Mouse (Mus musculus) layer of hippocampus, adult 18-20 months (tissue): ENCODE results near the gene Szrd1. TPM values are rescaled to one million over a fixed set of nuclear protein-coding genes. Genes with fewer than 3 reads are reported as not detected.

Experiments
- DNase-seq, 2 experiments: peaks; one replicate each; pipeline ENCODE4 v3.0.0; 2022; ENCODE audit warnings: low spot score in 2 of 2
- long read RNA-seq: library from polyadenylated mRNA; stranded (forward); transcript quantifications from one replicate; pipeline ENCODE4 v2.0.0, GENCODE M21; 2021
- total RNA-seq, 2 experiments: library from RNA; stranded (reverse); gene quantifications; 2 replicates each; pipeline ENCODE4 v1.2.3; 2021

Gene Szrd1
- 10 to 100 TPM; 58.5 to 61.0 TPM for total RNA-seq
- long read RNA-seq, partial matches to known transcripts: 0 of 10 reads
- long read RNA-seq, other reads (novel, unspliced or antisense): 3 of 10 reads

DNA sequence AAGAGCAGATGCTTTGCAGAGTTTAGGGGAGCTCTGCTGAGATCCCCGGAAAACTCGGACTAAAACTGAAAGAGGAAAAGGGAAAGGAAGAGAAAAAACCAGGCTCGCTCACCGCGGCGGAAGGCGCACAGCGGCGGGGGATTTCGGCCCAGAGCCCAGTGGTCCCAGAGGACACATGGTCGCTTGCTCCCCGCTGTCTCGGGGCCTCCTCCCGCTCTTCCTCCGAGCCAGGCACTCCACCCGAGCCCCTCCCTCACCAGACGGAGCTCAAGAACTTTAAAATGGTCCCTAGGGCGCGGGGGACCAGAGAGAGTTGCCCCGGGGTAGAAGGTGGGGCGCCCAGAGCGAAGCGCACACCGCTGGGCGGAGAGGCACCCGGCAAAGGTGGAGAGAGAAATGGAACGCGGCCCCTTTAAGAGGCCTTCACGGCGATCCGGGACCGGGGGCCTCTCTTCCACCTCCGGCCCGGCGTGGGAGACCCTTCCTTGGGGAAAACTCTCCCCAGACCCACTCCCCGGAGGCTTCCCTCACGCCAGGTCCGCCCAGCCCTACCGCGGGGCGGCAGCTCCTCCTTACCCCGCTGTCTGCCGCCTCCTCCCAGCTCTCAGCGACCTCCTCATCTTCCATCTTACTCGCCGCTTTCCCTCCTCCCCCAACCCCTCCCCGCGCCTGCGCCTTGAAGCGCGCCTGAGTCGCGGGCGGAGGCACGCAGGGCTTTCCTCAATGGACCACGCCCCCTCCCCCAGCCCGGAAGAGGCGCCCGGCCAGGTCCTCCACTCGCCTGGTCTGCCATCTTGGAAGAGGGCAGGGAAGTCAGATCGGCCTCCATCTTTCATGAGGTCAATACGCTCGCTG lies at the start of gene Szrd1:
Gene Szrd1 (minus strand): TSS at position 660 of the 855 bp plus-strand sequence.
- peak; percentile 99 for DNase-seq

DNA sequence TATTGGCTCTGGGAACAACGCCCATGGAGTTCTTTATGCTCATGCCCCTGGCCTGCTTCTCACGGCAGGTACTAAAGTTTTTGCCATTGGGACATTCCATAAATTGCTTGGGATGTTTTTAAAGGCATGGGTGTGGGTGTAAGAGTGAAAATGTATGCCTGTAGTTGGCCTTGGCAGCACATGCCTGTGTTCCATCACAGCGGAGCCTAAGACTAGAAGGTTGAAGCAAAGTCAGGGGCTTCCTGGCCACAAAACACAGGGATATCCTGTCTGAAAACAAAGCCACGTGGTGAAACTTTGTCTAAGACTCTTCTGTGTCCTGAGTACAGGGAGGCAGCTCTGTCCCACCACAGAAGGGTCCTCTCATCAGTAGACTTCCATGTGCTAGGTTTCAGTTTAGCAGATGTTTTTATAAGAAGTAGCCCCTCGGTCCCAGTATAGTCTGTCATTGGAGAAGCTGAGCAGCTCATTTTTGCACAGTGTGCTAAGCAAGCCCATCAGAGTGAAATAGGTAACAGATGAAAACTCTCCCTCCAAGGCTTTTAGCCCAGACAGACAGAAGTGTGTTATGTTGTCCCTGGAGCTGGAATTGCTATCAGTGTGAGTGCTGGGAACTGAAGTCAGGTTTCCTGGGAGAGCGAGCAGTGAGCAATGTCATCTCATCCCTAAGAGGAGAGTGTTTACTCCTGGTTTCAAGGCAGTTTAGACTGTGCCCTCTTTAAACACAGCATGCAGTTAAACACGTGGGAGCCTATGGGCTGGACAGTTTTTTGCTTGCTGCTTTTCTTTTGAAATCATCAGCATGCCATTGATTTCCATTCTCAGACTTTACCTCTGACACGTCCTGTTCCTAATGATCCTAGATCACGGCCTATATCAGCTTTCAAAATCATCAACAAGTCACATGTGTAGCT lies 47.6 kb upstream of the Szrd1 start:
- DNase-seq: no peak

DNA sequence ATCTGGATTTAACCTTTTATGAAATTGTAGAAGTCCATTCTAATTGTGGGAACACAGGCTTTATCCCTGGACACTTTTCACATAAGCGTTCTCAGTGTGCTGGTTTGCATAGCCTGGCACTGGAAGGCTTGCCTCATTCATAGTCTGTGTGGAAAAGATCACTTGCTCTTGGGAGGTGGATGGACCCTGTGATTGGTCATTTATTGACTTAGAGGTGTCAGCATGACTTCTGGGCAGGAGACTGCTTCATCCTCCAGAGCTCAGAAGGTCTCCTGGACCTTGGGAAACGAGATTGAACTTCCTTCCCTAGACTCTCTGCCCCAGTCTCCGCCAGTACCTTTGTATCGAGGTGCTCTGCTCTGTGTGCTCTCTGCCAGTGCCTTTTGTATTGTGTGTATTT lies 44.9 kb upstream of the Szrd1 start:
- DNase-seq: no peak

DNA sequence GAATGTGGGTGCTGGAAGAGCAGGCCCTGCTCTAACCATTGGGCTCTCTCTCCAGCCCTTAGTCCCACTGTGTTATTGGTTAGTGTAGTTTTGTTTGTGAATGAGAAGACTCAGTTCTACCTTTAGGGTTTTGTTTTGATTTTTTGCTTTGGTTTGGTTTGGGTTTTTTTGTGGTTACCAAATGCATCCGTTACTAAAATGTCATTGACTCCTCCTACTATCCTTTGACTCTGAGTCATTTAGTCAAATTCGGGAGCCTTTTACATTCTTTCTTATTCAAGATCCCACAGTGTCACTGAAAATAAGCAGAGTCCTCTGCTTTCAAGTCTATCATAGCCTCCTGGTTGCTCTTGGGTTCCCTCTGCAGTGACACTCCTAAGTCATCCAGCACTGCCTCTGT lies 44.4 kb upstream of the Szrd1 start:
- no peak for DNase-seq

DNA sequence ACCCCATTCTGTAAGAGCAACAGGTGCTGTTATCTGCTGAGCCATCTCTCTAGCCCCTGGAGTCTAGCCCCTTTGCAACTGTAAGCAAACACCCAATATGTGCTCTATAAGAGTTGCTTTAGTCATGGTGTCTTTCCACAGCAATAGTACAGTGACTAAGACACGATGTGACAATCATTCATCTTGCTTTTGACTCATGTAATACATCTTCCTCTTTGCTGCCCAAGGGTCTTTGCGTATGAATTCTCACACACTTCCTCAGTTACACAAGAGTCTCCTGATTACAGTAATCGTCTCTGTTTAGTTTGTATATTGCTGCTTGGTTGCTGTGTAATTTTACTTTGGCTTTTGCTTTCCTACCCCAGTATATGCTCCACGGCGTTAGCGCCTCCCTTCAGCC lies 42.4 kb upstream of the Szrd1 start:
- DNase-seq: no peak

DNA sequence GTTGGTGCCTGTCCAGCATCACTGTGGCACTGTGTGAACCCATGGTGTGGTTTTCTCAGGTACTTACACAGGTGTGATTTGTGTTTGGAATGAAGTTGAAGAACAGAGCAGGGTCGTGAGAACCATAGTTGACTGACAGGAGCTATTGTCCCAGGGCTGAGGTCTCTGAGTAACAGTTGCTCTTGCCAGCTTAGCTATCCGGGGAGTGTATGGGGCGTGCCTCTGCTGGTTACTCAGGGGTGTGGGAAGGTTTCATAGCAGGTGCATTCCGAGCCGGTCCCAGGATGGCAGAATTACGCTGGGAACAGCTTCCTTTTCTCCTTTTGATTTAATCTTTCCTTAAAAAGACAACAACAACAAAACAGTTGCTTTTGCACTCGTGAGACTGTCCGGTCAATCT lies 41.3 kb upstream of the Szrd1 start:
- DNase-seq: no peak

DNA sequence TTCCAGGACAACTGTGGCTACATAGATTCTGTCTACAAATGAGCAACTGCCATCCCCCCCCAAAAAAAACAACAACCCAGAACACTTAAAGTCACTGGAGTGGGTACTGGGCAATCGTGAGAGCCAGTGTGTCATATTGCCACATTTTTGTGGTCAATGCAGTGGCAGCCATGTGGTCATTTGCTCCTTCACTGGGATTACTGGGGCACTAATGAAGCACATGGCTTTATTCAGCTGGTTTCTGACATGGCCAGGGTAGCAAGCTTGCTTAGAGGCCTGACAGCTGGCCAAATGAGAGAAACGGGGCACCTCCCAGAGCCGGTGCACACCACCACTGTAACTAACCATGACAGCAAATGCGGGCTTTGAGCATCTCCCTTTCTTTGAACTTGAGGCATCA lies 38.9 kb upstream of the Szrd1 start:
- no peak for DNase-seq

DNA sequence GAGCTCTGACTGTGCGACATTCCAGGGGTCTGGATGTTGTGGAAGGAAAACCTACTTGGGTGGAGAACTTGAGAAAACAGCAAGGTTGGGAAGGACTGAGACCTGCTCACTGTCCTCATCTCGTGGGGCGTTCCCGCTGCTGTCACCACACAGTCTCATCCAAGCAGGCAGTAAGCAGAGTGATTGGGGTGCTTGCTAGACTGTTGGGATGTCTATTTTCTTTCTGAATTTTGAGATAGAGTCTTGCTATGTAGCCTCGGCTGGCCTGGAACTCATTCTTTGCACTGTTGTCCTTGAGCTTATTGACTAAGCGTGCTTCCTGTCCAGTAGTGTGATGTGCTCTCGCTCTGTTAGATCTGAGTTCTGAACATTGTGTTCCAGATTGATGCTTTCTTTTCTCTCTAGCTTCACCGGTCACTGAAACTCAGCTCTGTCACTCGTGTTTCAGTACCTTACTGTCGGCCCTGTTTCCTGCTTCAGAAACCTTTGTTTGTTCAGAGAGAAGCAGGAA lies 36.8 kb upstream of the Szrd1 start:
- no peak for DNase-seq

DNA sequence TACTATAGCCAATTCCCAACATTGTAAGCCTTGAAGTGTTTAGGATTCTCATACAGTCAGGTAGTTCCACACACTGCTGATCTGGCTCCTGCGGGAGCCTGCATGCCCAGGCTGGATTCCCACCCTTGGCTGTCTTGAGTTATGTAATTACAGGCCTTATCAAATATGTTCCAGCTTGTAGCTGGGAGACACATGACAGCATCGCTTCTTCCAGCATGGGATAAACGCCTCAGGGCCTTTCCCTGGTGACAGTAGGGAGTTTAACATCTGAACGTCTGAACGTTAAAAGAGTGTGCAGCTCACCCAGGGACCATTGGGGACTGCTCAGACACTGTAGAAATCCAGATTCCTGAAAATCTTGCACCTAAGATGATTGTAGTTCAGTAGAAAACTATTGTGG lies 36.2 kb upstream of the Szrd1 start:
- peak in 1 of 2 experiments; percentile 18 for DNase-seq

DNA sequence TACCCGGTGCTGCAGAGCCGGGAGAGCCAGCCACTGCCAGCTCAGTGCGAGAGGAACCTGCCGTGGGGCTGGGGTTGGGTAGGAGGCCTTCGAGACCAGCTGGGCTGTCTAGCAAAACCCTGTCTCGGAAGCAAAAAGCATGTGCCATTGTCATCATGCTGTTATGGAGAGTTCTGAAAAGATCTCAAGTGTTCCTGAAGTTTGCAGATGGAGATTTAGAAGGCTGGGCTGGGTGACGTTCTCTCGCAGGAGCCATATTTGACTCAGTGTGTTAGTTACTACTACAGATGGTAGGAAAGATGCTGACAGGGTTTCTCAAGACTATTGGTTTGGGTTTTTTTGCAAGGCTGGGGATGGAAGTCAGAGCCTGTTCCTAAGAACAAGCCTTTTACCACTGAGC lies 32.5 kb upstream of the Szrd1 start:
- peak; percentile 15 to 53 for DNase-seq

DNA sequence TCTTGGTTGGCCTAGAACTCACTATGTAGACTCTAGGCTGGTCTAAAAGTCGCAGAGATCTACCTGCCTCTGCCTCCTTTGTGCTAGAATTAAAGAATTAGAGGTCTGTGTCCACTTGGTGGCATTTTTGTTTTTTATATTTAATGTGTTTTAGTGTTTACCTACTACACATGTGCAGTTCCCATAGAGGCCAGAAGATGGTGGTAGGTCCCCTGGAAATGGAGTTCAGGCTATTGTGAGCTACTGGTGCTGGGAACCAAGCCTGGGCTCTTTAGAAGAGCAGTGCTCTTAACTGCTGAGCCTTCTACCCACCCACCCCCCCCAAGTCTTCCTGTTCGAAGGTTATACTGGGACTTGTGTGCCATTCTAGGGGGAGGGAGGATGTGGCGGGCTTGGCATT lies 27.6 kb upstream of the Szrd1 start:
- DNase-seq: no peak

DNA sequence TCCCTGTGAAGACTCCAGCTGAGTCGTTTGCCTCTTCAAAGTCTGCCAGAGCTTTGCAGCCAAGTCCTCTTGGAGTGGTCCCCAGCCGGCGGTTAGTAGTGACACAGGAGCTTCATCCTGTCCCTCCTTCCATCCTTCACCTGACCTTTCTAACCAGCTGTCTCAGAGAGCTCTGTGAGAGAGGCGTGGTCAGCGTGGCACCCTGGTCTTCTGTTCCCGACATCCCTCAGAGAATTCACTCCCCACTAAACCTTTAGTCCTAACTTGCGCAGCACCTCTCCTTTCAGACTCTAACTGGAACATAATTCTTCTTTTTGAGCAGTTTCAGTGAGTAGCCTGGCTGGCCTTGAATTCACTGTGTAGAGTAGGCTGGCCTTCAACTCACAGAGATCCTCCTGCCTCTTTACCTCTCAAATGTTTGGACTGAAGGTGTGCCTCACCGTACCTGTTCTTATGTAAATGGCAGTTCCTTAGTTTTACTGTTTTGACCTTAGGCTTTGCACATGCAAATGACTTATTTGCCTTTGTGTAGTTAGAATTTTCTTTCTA lies 26.2 kb upstream of the Szrd1 start:
- no peak for DNase-seq

DNA sequence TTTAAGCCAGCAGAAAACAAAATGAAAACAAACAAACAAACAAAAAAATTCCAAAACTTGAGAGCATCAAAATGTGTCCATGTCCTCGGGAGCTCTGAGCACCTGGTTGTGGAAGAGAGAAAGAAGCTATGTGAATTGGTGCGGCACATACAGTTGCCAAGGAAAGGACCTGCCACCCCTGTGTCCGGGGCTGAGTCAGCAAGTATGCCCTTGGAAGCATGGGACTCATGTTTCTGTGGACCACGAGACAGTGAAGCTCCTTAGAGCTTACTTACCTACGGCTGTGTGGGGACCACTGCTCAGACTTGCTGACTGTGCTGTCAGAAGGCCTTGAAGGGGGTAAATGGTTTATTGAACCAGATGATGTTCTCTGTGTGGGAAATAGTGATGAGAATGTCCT lies 24.2 kb upstream of the Szrd1 start:
- no peak for DNase-seq

DNA sequence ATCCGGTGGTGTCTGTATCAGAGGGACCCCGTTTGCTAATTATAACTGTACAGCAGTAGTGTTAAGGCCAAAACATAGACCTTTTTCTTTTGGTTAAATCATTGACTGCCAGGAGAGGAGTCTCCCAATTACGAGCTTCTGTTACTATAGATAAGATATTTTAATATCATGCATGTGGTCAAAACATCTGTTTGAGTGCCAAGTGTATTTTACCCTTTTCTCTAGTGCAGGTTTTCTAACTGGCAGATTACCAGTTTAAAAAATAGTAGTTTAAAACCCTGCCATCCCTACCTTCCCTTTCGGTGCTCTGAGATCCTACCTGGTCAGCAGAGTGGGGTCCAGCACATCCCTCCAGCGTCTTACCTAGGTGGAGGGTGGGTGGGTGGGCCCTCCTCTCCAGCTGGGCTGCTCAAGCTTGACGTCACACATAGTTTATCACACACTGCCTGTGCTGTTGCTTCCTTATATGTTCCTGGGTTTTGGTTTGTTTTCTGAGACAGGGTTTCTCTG lies 22.2 kb upstream of the Szrd1 start:
- no peak for DNase-seq

DNA sequence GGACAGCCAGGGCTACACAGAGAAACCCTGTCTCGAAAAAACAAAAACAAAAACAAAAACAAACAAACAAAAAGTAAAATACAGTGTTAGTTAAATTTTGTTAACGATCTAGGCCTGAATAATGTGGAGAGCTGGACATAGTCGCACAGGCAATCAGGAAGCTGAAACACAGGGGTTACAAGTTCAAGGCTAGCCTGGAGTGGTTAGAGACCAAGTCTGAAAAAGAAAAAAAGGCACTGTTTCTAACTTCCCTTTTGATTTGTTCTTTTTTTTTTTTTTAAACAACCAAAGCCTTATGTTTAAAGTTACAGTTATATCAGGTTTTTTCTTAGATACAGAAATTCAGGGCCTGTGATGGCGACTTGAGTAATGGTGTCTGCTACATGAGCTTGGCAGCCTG lies 20.6 kb upstream of the Szrd1 start:
- DNase-seq: no peak

DNA sequence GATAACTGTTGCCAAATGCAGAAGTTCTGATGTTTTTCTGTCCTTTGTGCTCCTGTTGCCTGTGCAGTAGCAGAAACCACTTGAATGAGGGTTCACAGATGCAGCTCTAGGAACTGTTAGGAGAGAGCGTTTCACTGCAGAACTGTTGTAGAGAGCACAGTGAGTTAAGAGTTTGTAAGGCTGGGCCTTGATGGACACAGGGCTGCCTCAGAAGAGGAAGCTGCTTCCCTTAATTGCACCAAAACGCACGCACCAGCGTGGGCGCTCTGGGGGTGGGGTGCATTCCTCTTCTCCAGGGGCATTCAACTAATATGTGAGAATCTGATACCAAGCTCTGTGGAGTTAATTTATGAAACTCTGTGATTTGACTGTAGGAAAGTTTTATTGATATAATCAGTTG lies 20.1 kb upstream of the Szrd1 start:
- DNase-seq: no peak

DNA sequence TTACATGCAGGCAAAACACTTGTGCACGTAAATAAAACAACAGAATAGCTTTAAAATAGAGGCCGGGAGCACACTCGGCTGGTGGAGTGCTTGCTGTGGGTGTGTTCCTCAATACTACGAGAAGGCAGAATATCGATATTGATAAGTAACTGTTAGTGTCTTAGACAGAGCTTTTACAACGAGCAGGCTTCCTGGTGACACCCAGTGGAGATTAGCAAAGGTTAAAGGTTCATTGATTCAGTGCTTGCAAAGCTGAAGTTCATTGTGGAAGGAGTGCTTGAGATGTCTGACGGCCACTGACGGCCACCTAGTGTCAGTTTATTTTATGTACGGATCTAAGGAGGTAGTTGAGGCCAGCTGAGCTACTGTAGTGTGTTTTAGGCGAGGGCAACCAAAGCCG lies 19.5 kb upstream of the Szrd1 start:
- DNase-seq: no peak

DNA sequence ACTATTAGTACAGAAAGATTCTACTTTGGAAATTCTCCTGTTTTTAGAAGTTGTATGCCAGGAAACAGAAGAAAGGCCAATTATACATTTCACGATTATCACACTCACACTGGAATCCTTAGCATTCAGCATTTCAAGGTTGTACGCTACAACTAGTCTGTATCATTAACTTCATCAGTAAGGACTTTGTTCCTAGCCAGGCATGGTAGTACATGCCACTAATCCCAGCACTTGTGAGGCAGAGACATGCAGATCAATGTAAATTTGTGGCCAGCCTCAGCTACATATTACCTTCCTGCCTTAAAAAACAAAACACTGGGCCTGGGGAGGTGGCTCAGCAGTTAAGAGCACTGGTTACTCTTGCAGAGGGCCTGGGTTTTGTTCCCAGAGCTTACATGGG lies 19.0 kb upstream of the Szrd1 start:
- no peak for DNase-seq

DNA sequence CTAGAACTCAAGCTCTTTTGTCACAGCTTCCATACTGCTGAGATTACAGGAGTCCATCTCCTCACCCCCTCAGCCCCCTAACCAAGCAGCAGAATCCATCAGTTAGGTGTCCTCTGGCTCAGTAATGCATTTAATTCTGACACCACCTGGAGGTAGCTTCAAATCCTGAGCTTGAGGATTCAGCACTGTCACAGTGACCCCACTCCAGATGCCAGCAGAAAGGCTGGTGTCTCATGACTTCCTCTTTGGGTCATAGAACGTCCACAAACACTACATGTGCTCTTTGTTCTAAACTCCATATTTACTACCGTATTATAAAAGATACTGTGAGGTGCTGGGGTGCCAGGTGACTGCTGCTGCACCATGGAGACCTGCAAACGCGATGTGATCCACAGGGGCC lies 17.9 kb upstream of the Szrd1 start:
- no peak for DNase-seq

DNA sequence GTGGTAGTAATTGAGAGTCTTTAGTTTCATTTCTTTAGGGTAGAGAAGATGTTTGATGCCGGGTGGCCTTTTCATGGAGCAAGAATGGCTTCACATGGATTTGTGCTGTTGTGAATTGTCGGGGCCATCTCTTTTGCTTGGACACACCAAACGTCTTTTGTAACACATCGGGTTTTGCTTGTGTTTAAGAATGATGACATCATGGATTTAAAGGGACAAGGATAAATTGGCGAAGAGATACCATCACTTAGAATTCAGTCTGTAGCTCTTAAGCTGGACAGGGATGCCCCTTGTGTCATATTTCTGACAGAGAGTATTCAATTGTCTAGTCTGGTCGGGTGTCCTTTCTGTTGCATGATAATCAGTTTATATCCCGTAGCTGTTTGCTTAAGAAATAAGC lies 9.5 kb upstream of the Szrd1 start:
- no peak for DNase-seq

DNA sequence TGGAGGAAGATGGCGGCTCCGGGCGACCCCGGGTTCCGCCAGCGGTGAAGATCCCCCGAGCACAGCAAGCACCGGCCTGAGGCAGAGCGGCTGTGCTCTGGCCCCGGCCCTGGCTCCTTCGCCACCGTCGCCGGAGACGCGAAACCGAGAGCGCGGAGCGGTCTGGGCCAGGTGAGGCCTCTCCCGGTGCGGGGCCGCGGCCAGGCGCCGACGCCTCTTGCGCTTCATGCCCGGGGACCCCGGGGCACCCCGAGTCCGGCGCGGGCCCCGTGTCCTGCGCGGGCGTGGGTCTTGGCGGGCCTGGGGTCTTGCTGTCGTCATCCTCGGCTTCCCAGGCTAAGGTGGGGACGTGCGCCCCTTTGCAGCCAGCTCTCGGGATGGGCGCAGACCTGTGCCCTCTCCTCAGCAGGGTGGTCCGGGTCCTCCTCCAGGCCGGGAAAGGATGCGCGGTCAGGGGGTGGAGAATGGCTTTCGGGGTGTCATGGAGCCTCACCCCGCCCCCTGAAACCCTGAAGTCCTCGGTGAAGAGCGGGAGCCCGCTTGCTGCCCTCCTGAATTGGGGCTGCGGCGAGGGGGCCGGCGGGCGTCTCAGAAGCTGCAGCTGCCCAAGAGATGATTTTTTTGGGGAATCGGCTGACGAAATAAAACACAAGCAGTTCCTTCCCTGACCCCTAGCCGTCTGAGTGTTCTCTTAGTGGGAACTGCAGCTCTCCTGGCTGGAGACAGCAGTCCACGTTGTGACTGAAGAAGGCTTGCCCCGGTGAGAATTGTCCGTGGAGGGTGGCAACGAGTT lies 8.6 kb upstream of the Szrd1 start:
- DNase-seq: no peak
